Mouse (Mus musculus) common myeloid progenitor, adult 5-6 weeks (primary cell): ENCODE measurements around the gene Slc26a6. TPM values are rescaled to one million over a fixed set of nuclear protein-coding genes. Genes with fewer than 3 reads are reported as not detected.
A peak's percentile ranks its signal among the peaks of the same experiment; 100 is the strongest.

Experiments used
- ATAC-seq: replicated peaks from 2 replicates; pipeline ENCODE4 v1.8.0; 2016; ENCODE audit warnings: low read depth, mild to moderate bottlenecking, moderate TSS enrichment, inconsistent platforms; ENCODE audit not compliant: poor library complexity, severe bottlenecking
- total RNA-seq: library from RNA; stranded (forward); fragments of 200-1000, 187-1606 nt; gene quantifications from 2 replicates; pipeline ENCODE4 v1.2.3, GENCODE M21; 2017

The Slc26a6 gene
- 1.3 and 1.8 TPM in 2 replicates for total RNA-seq

- ATAC-seq: no peak
These were observed at the start of gene Slc26a6 for GRCm38 (mm10) chr9:108852976-108853375. Slc26a6 (plus strand) TSS chr9:108853283.

GRCm38 (mm10) chr9:108805768-108806167 is 47.3 kb upstream of the Slc26a6 start:
- ATAC-seq: no peak

- ATAC-seq: no peak
These were observed 46.7 kb upstream of the Slc26a6 start for GRCm38 (mm10) chr9:108806379-108806778.

GRCm38 (mm10) chr9:108806831-108807230 is 46.3 kb upstream of the Slc26a6 start:
- no peak for ATAC-seq

GRCm38 (mm10) chr9:108807674-108808073 is 45.4 kb upstream of the Slc26a6 start:
- ATAC-seq: peak; percentile 18; the same call in 1 of the 2 replicates

- peak; percentile 64 for ATAC-seq
These were observed 44.9 kb upstream of the Slc26a6 start, which contains the start of gene Nckipsd for GRCm38 (mm10) chr9:108808163-108808665. Nckipsd (plus strand) TSS chr9:108808368.

GRCm38 (mm10) chr9:108809188-108809587 is 43.9 kb upstream of the Slc26a6 start:
- ATAC-seq: peak; percentile 16; the same call in 1 of the 2 replicates

GRCm38 (mm10) chr9:108809723-108810122 is 43.4 kb upstream of the Slc26a6 start:
- ATAC-seq: peak; percentile 53

GRCm38 (mm10) chr9:108810516-108810915 is 42.6 kb upstream of the Slc26a6 start:
- no peak for ATAC-seq

- ATAC-seq: no peak
These were observed 37.5 kb upstream of the Slc26a6 start for GRCm38 (mm10) chr9:108815557-108815956.

GRCm38 (mm10) chr9:108819495-108819894 is 33.6 kb upstream of the Slc26a6 start:
- peak; percentile 76 for ATAC-seq

- ATAC-seq: no peak
These were observed 33.0 kb upstream of the Slc26a6 start for GRCm38 (mm10) chr9:108820077-108820476.

- ATAC-seq: no peak
These were observed 28.9 kb upstream of the Slc26a6 start for GRCm38 (mm10) chr9:108824144-108824685.

GRCm38 (mm10) chr9:108824755-108825413 is 28.2 kb upstream of the Slc26a6 start:
- no peak for ATAC-seq

GRCm38 (mm10) chr9:108825820-108826699 is 27.0 kb upstream of the Slc26a6 start, which contains the start of gene Celsr3:
Celsr3 (plus strand) TSS chr9:108826320.
- ATAC-seq: peak; percentile 63

GRCm38 (mm10) chr9:108826700-108827340 is 26.3 kb upstream of the Slc26a6 start:
- ATAC-seq: peak; percentile 77

GRCm38 (mm10) chr9:108827454-108827853 is 25.6 kb upstream of the Slc26a6 start:
- ATAC-seq: peak; percentile 7

- ATAC-seq: no peak
These were observed 25.2 kb upstream of the Slc26a6 start for GRCm38 (mm10) chr9:108827906-108828305.

GRCm38 (mm10) chr9:108831637-108832036 is 21.4 kb upstream of the Slc26a6 start:
- peak; percentile 24; the same call in 1 of the 2 replicates for ATAC-seq
